Mouse (Mus musculus) fibroblast of lung, adult 2 months (primary cell): ENCODE data around the gene Gm11939.
"Not testable (repeated sequence)": the region's sequence is repeated elsewhere in the genome, so short reads cannot be mapped to it uniquely, and the experiment has no call there.

Source experiments
- DNase-seq: peaks from one replicate; pipeline ENCODE4 v3.0.0-alpha.2; 2011; ENCODE audit warnings: low read depth

Gm11939 gene

DNA sequence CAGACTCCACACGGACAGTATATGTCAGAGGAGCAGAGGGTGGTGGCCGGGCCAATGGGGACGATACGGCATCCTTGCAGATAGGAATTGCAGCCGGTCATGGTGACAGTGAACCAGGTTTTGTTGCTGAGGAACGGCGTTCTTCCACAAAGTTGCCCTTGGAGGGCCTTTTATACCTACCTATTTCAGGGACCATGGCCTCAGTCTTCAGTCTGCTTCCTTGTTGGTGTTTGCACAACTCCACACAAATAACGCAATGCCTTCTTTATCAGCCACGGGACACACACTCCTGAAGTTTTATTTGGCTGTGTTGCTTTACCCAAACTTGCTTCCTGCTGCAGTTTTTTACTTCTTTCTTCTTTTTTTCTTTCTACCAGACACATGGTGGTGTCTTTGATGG lies at the start of gene Gm11939:
TSS of gene Gm11939 (minus strand) at position 101 of the 400 bp plus-strand sequence.
- no peak for DNase-seq

DNA sequence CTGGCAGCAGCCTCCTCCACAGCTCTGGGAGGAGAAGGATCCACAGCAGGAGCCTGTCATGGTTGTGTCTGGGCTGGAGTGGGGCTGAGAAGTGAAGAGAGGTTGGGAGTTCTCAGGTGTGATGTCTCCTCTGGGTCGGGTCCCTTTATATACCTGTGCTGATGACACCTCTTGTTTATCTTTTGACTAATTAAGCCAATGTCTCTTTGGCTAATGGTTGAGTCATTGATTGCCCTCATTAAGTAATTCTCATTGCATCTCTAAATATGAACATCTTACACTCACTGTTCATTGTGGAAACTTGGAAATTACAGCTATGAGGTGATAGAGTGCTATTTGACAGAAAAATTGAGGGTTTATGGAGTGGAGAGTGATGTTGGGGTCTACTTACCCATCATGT lies 43.9 kb upstream of the Gm11939 start, which contains the start of gene Gm11938:
TSS of gene Gm11938 (minus strand) at position 101 of the 400 bp plus-strand sequence.
- not testable (repeated sequence) for DNase-seq

DNA sequence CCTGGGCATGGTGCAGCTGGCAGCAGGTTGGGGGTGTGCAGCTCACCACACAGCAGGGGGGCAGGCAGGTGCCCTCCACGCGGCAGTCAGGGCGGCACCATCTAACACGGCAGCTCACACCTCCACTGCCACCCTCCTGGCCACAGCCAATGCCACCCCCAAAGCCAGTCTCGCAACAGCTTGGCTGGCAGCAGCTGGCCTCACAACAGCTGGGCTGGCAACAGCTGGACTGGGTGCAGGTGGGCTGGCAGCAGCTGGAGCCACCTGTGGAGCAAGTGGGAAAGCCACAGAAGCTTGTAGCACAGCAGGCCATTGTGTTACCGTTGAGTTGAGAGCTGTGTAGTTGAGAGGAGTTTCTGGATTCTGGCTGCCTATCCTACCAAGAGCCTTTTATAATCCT lies 38.5 kb upstream of the Gm11939 start, which contains the start of gene Krtap9-3:
TSS of gene Krtap9-3 (minus strand) at position 364 of the 400 bp plus-strand sequence.
- not testable (repeated sequence) for DNase-seq

DNA sequence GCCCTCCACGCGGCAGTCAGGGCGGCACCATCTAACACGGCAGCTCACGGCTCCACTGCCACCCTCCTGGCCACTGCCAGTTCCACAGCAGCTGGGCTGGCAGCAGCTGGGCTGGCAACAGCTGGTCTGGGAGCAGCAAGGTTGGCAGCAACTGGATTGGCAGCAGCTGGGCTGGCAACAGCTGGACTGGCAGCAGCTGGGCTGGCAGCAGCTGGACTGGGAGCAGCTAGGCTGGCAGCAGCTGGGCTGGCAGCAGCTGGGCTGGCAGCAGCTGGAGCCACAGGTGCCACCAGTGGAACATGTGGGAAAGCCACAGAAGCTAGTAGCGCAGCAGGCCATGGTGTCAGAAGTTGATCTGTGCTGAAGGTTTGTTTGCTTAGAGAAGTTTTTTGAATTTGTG lies 31.7 kb upstream of the Gm11939 start, which contains the start of gene Krtap1-3:
TSS of gene Krtap1-3 (minus strand) at position 359 of the 400 bp plus-strand sequence.
- no peak for DNase-seq

DNA sequence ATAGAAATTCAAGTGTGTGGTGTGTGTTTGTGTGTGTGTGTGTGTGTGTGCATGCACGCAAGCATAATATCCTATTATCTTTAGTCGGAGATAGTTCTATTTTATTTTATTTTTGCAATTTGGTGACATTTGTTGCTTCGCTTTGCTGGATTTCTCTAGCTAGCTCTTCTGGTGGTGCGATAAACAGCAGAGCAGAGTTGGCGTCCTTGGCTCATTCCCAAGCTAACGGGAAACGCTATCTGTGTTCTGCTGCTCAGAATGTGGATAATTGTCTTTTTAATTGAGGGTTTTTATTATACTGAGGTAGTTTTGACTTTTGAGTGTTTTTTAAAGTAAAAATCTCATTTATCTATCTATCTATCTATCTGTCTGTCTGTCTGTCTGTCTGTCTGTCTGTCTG lies 25.8 kb upstream of the Gm11939 start:
- DNase-seq = no peak

DNA sequence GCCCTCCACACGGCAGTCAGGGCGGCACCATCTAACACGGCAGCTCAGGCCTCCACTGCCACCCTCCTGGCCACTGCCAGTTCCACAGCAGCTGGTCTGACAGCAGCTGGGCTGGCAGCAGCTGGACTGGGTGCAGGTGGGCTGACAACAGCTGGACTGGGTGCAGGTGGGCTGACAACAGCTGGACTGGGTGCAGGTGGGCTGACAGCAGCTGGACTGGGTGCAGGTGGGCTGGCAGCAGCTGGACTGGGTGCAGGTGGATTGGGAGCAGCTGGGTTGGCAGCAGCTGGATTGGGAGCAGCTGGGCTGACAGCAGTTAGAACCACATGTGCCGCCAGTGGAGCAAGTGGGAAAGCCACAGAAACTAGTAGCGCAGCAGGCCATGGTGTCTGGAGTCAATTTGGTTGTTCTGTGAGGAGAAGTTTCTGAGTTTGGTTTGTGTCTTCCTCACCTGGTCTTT lies 24.0 kb upstream of the Gm11939 start, which contains the start of gene Krtap1-4:
TSS of gene Krtap1-4 (minus strand) at position 410 of the 460 bp plus-strand sequence.
- no peak for DNase-seq

DNA sequence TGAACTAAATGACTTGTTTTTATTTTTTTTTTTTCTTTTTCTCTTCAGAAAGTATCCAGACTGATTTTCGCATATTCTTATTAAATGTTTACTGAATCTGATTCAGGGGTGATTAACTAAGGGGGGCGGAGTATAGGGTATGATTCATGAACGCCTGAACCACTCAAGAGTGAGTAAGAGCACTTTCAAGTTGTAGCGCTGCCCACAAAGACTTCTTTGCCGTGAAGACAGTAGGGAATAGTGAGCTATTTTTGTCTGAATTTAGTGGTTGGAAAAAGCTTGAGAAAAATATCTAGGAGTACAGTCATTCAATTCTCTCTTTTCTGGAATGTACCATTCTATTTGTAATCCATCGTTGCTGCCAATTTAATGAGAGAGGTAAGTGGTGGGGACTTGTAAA lies 22.3 kb upstream of the Gm11939 start:
- peak; percentile 75 for DNase-seq

DNA sequence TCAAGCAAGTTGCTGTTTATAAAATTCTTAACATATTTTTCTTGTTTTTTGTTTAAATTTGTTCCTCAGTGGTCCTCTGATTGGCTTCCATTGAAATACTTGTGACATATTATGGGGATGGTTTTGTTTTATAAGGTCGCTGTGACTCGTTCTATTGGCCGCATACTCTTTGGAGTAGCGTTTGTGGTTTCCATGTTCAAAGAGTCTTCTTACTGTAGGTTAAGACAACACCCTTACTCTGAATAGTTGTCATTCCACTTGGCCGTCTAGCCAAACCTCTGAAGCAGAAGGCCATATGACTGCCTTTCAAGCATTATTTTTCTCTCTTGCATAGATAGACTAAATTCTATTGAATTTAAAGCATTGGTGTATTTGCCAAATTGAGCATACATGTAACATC lies 21.8 kb upstream of the Gm11939 start:
- DNase-seq = peak; percentile 44

DNA sequence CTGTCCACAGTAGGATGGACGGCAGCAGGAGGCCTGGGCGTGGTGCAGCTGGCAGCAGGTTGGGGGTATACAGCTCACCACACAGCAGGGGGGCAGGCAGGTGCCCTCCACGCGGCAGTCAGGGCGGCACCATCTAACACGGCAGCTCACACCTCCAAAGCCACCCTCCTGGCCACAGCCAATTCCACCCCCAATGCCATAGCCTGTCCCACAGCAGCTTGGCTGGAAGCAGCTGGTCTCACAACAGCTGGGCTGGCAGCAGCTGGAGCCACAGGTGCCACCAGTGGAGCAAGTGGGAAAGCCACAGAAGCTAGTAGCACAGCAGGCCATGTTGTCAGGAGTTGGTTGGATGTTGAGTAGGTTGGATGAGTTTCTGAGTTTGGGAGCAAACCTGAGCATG lies 21.4 kb upstream of the Gm11939 start, which contains the start of gene Krtap1-5:
TSS of gene Krtap1-5 (minus strand) at position 381 of the 400 bp plus-strand sequence.
- DNase-seq = peak; percentile 14

DNA sequence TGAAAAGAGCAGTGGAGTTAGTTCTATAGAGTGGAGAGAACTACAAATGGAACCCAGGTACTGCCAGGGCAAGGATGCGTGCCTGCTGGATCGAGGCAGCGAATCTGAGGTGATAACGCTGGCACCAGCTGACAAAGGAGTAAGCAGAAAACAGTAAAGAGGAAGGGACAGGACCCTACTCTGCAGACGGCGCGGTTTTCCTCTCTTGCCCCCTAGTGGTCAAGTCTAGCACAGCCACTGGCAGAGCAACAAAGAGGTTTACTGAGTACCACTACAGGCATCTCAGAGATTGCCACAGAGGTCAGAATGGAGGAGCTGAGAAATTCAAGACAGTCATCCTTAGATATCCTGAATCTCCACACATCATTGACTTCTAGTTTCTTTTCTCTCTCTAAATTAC lies 14.8 kb upstream of the Gm11939 start:
- DNase-seq = peak; percentile 44

DNA sequence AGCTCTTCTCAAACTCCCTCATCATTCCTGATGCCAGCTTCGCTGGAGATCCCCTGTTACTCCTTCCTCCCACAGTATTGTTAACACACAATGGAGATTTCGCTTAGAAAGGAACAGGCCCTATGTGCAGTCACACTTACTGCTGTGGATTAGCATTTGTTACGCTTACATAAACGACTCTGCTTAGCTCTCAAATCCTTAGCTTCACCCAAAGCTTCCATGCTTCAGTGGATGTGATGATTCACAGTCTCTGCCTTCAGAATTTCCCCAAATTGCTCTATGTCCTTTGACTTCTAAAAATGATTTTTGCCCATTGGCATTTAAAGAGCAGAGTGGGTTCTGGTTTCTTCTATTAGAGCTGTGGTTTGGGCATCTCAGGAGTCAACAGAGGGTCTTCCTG lies 13.9 kb upstream of the Gm11939 start:
- no peak for DNase-seq

DNA sequence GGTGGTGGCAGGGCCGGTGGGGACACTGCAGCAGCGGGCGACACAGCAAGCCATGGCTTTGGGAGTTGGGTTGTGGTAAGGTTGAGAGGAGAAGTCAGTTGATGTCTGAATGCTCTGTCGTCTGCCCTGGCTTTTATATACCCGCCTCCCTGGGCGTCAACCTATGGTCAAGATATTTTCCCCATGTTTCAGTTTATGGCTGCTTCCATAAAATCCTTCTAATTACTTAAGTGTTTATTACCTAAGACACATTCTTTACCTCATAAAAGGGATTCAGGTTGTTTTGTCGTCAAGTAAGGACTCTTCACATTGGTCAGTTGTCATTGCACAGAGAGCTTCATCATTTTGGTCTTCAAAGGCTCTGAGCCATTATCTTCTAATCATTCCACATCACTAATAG lies 7.3 kb upstream of the Gm11939 start, which contains the start of gene Krtap3-1:
TSS of gene Krtap3-1 (minus strand) at position 101 of the 400 bp plus-strand sequence.
- DNase-seq = no peak

DNA sequence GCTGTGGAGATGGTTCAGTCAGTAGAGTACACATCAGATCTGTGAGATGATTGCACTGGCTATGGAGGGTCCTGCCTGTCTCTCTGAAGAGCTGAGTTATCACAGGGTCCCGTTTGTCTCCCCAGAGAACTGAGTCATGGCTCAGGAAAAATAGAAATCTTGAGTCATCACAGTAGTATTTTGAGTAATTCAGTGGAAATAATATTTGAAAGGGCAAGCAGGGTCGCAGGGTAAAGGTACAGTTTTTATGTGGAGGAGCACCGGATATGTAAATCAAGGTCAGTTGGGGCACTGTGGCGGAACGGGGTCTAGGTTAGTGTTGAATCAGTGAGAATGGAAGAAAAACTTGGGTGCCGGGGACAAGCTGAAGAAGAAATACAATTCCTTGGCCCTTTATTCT lies 3.3 kb upstream of the Gm11939 start:
- DNase-seq = no peak

DNA sequence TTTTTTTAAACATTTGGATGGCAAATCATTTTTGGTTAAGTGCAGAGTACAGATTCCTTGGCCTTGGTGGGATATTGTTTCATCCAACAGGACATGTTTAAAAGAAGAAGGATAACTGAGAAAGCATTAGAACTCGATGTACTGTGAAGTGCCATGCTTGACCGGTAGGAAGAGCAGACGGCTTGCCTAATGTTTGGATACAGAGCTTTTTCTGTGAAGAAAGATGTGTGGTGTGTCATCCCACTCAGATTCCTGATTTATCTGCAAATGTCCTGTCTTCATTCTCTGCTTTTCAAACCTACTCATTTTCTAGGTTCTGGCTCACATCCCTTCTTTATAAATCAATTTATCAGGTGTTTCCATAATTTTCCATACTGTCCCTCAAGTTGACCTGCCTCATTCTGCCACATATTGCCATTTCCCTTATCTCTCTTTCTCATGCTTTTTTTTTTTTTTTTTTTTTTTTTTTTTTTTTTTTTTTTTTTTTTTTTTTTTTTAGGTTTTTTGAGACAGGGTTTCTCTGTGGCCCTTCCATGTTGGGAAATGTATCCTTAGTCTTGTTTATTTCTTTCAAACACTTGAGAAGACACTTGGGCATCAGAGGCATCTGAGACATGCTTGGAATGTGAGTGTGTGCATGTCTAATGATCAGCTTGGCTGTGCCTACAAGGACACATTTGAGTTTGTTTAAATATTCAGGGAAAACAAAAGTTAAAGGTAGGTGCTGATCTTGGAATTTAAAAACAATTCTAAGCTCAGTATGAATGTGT lies 1.1 kb downstream of the Gm11939 start:
- no peak for DNase-seq

DNA sequence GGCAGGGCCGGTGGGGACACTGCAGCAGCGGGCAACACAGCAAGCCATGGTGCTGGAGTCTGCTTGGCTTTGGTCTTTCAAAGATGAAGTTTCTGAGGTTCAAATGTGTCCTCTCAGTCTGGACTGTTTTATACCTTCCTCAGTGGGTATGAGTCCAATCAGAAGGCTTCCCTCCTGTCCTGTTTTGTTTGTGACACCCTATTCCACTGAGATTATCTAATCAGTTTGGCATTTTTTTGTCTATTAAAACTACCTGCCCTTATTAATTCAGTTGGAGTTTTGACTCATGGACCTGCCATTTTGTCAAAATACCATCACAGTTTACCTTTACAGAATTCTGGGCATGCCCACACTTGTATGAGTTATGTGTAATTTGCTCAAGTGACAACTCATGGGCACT lies 2.5 kb downstream of the Gm11939 start, which contains the start of gene Krtap3-2:
TSS of gene Krtap3-2 (minus strand) at position 101 of the 400 bp plus-strand sequence.
- DNase-seq = no peak

DNA sequence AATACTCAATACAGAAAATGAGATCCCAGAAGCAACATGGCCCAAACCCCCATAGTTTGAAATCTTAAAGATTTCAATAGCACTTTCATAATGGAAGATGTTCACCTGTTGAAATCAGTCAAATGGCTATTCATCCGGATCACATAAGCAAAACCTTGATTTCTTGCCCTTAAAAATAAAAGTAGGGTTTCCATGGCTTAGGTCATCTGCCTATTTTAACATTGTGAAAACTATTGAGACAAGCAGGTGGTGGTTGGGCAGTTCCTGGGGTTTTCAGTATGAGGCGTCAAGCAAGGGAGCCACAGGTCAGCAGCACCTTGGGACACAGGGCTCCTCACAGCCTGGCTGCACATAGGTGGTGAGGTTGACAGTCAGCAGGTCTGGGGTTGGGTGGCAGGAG lies 3.1 kb downstream of the Gm11939 start:
- no peak for DNase-seq

DNA sequence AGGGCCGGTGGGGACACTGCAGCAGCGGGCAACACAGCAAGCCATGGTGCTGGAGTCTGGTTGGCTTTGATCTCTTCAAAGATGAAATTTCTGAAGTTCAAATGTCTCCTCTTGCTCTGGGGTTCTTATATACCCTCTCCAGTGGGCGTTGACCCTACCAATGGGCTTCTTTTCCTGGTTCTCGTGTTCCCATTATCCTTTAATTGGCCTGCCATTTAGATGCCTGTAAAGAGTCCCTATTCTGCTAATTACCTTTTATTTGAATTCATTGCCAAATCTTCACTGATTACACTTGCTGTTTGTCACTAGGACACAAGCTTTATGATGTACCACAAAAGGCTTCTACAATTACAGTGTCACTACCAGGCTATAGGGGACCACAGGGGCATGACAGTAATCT lies 8.5 kb downstream of the Gm11939 start, which contains the start of gene Krtap3-3:
TSS of gene Krtap3-3 (minus strand) at position 101 of the 400 bp plus-strand sequence.
- DNase-seq = no peak

DNA sequence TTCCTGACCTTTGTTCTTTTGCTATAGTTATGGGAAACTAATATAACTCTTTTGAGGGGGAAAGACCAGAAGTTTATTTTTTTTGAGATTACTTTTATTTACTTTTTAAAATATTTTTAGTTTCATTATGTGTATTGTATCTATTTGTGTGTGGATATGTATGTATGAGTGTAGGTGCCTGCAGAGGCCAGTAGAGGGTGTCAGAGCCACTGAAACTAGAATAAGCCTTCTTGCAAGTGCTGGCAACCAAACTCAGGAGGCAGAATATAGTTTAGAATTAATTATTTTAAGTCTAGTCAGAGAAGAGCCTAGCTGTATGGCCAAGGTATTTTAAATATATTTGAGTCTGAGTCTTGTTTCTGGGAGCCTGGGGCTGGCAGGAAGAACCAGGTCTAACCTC lies 11.4 kb downstream of the Gm11939 start:
- DNase-seq = no peak

DNA sequence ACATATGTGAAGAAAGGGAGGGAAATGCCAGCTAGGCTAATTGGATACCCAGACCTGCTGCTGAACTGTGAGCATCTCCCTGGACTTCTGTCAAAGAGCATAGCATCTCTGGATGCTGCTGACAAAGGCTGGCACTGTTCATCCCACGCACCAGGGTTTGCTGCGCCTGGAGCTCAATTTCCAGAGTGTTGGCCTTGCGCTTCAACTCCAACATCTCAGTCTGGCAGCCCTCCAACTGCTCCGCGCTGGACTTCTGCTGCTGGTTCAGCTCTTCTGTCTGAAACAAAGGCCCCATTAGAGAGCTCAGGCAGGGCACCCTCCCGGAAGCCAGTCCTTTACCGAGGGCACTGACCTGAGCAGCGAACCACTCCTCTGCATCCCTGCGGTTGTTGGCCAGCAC lies 19.5 kb downstream of the Gm11939 start:
- DNase-seq = peak; percentile 16

DNA sequence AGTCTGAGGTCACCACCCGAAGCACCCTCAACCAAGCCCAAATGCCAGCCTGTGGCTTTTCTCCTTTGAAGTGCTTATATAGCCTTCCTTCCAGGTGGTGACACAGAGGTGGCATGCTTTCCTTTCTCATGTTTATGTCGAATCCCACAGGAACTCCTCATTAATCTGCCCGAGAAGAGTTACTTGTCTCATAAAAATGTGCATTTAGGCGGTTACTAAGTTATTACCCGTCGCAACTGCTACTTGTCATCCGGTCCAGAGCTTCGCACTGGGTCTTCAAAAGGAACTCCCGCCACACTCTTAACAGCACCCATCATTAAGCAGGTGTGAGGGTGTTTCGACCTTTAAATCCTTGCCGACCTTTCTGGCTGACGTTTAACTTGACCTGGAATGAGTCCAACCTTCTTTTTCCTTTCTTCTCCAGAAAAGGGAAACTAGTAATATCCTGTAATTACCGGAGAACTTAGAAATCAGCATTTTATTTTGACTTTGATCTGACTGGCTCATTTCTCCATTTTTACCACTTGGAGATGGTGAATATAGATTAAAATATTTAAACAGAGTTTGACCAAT lies 37.9 kb downstream of the Gm11939 start, which contains the start of gene Krt39:
TSS of gene Krt39 (minus strand) at position 51 of the 573 bp plus-strand sequence.
- DNase-seq = no peak

DNA sequence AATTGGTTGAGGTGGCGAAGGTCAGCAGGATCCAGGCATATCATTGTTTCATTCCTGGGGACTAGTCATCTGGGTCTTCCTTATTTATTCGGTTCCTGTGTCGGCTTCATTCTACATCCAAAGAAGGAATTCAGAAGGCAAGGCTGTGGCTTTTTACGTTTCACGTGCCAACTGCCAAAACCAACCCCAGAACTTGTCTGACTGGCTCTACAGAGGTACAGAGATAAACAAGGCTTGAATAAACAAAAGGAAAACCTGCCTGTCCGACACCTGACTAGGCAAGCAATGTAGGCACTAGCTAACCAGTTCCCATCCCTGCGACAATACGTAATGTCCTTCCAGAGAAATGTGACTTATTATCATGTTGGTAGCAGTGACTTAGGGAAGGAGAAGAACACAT lies 45.2 kb downstream of the Gm11939 start:
- no peak for DNase-seq
